Mouse (Mus musculus) neural tube, embryonic 12.5 days (tissue): ENCODE results near the gene Ahsa2. TPM values are rescaled to one million over a fixed set of nuclear protein-coding genes. Genes with fewer than 3 reads are reported as not detected.
A peak's percentile ranks its signal among the peaks of the same experiment; 100 is the strongest.
"Not testable (repeated sequence)": the region's sequence is repeated elsewhere in the genome, so short reads cannot be mapped to it uniquely, and the experiment has no call there.

Experiments used
- ATAC-seq: fragments of 200-750 bp; cut with Nextera tagmentation; 2 replicates; pipeline ENCODE4 v1.8.0; 2017; ENCODE audit warnings: low read depth, mild to moderate bottlenecking, moderate TSS enrichment, moderate library complexity; ENCODE audit not compliant: low FRiP score
- H3K27ac ChIP-seq: fragments of 300-500 bp; sonication (generic); 2 replicates; pipeline ENCODE4 v1.5.1; 2016
- H3K27me3 ChIP-seq: fragments of 300-500 bp; sonication (generic); replicated peaks from 2 replicates; pipeline ENCODE4 v1.6.1; 2016; ENCODE audit warnings: mild to moderate bottlenecking
- H3K36me3 ChIP-seq: fragments of 300-500 bp; sonication (generic); 2 replicates; pipeline ENCODE4 v1.6.1; 2016; ENCODE audit warnings: mild to moderate bottlenecking
- H3K4me1 ChIP-seq: fragments of 300-500 bp; sonication (generic); 2 replicates; pipeline ENCODE4 v1.6.1; 2016
- H3K4me2 ChIP-seq: fragments of 300-500 bp; sonication (generic); replicated peaks from 2 replicates; pipeline ENCODE4 v1.6.1; 2016; ENCODE audit warnings: mild to moderate bottlenecking
- H3K4me3 ChIP-seq: fragments of 300-500 bp; sonication (generic); 2 replicates; pipeline ENCODE4 v1.5.1; 2016
- H3K9ac ChIP-seq: fragments of 300-500 bp; sonication (generic); 2 replicates; pipeline ENCODE4 v1.6.1; 2016; ENCODE audit warnings: mild to moderate bottlenecking
- H3K9me3 ChIP-seq: fragments of 300-500 bp; sonication (generic); 2 replicates; pipeline ENCODE4 v1.6.1; 2016; ENCODE audit warnings: mild to moderate bottlenecking
- WGBS: fragments of 180-500 bp; shearing (Covaris S2); methylation state at CpG from one replicate; pipeline ENCODE4 v1.1.7; 2016; 5-methylcytosine and 5-hydroxymethylcytosine counted together
- polyA plus RNA-seq: library from polyadenylated mRNA; unstranded; fragments of >200 nt; fragmentation: Nextera tagmentation; extraction: Ambion mirVana; gene quantifications from 2 replicates; pipeline ENCODE4 v1.2.1, GENCODE M21; 2016

Gene Ahsa2
- 135 and 139 TPM in 2 replicates for polyA plus RNA-seq

- H3K27ac ChIP-seq, result peak within 1 kb of the TSS; percentile 92
- no peaks in the 10 kb centered on the region for H3K9me3 ChIP-seq
- H3K36me3 ChIP-seq, result peaks cover 24% of the 10 kb centered on the region
- 1% methylated on average over 64 of the region's 66 CpGs for WGBS
- H3K4me3 ChIP-seq, result peak within 1 kb of the TSS; percentile 76
- peak within 1 kb of the TSS; percentile 84 for H3K4me2 ChIP-seq
- ATAC-seq, result peak; percentile 95
- H3K9ac ChIP-seq, result peak within 1 kb of the TSS; percentile 93
- no peaks in the 10 kb centered on the region for H3K27me3 ChIP-seq
- H3K4me1 ChIP-seq, result peaks cover 24% of the 10 kb centered on the region
Measured at GRCm38 (mm10) chr11:23497718-23498509, at the start of gene Ahsa2. Ahsa2 (minus strand) TSS chr11:23498030.

GRCm38 (mm10) chr11:23537446-23537845, 39.6 kb upstream of the Ahsa2 start:
- Histone ChIP-seq H3K4me3 (no peak overlapping the region), H3K4me1 (no peaks in the 10 kb centered on the region), H3K27me3 (no peaks in the 10 kb centered on the region), H3K4me2 (no peak overlapping the region), H3K27ac (no peak overlapping the region), H3K36me3 (no peaks in the 10 kb centered on the region), H3K9ac (no peak overlapping the region), H3K9me3 (no peaks in the 10 kb centered on the region)
- 92% methylated on average over 2 of the region's 2 CpGs for WGBS
- ATAC-seq, result no peak

- Histone ChIP-seq H3K4me3 (no peak within 1 kb of the TSS), H3K9ac (no peak within 1 kb of the TSS), H3K4me1 (no peaks in the 10 kb centered on the region), H3K9me3 (no peaks in the 10 kb centered on the region), H3K4me2 (no peak within 1 kb of the TSS), H3K27me3 (no peaks in the 10 kb centered on the region), H3K27ac (no peak within 1 kb of the TSS), H3K36me3 (no peaks in the 10 kb centered on the region)
- ATAC-seq, result no peak
- 29% methylated on average over 5 of the region's 5 CpGs for WGBS
Measured at GRCm38 (mm10) chr11:23520473-23521205, 22.8 kb upstream of the Ahsa2 start, which contains the start of gene 1700093K21Rik. 1700093K21Rik (minus strand) TSS chr11:23521155.

GRCm38 (mm10) chr11:23518981-23519380, 21.2 kb upstream of the Ahsa2 start:
- WGBS, result 80% methylated on average over 3 of the region's 3 CpGs
- Histone ChIP-seq H3K4me3 (no peak overlapping the region), H3K36me3 (no peaks in the 10 kb centered on the region), H3K9me3 (no peaks in the 10 kb centered on the region), H3K27ac (no peak overlapping the region), H3K9ac (no peak overlapping the region), H3K4me2 (no peak overlapping the region), H3K4me1 (no peaks in the 10 kb centered on the region), H3K27me3 (no peaks in the 10 kb centered on the region)
- ATAC-seq, result no peak

- no peaks in the 10 kb centered on the region for H3K36me3 ChIP-seq
- H3K27ac ChIP-seq, result no peak overlapping the region
- ATAC-seq, result no peak
- H3K4me2 ChIP-seq, result no peak overlapping the region
- no peaks in the 10 kb centered on the region for H3K9me3 ChIP-seq
- no peaks in the 10 kb centered on the region for H3K27me3 ChIP-seq
- WGBS, result 76% methylated on average over 2 of the region's 2 CpGs
- H3K9ac ChIP-seq, result no peak overlapping the region
- no peaks in the 10 kb centered on the region; the same call in 1 of the 2 replicates for H3K4me1 ChIP-seq
- H3K4me3 ChIP-seq, result no peak overlapping the region
Measured at GRCm38 (mm10) chr11:23515315-23515714, 17.5 kb upstream of the Ahsa2 start.

GRCm38 (mm10) chr11:23514785-23515184, 17.0 kb upstream of the Ahsa2 start:
- not testable (repeated sequence) for ATAC-seq, H3K9me3 ChIP-seq, H3K27ac ChIP-seq, H3K9ac ChIP-seq, H3K4me3 ChIP-seq, H3K36me3 ChIP-seq, H3K4me1 ChIP-seq, H3K4me2 ChIP-seq, H3K27me3 ChIP-seq
- 43% methylated on average over 4 of the region's 4 CpGs for WGBS

- not testable (repeated sequence) for H3K27ac ChIP-seq, H3K9me3 ChIP-seq, H3K4me1 ChIP-seq, H3K4me2 ChIP-seq, H3K36me3 ChIP-seq, ATAC-seq, H3K4me3 ChIP-seq, H3K27me3 ChIP-seq, H3K9ac ChIP-seq
- 86% methylated on average over 5 of the region's 5 CpGs for WGBS
Measured at GRCm38 (mm10) chr11:23504801-23505200, 7.0 kb upstream of the Ahsa2 start.

- Histone ChIP-seq H3K27me3 (no peaks in the 10 kb centered on the region), H3K4me2 (peak overlapping the region; percentile 84), H3K36me3 (peaks cover 18% of the 10 kb centered on the region), H3K9me3 (no peaks in the 10 kb centered on the region), H3K27ac (no peak overlapping the region; the same call in 1 of the 2 replicates), H3K4me1 (peaks cover 24% of the 10 kb centered on the region), H3K9ac (peak overlapping the region; percentile 93), H3K4me3 (peak overlapping the region; percentile 76; the same call in 1 of the 2 replicates)
- 63% methylated on average over 5 of the region's 5 CpGs for WGBS
- ATAC-seq, result no peak
Measured at GRCm38 (mm10) chr11:23498609-23499008, 779 bp upstream of the Ahsa2 start.

- WGBS, result 0% methylated on average over 22 of the region's 22 CpGs
- H3K9ac ChIP-seq, result peak overlapping the region; percentile 93
- H3K4me3 ChIP-seq, result peak overlapping the region; percentile 76
- peak overlapping the region; percentile 84 for H3K4me2 ChIP-seq
- H3K27me3 ChIP-seq, result no peaks in the 10 kb centered on the region
- peak overlapping the region; percentile 92 for H3K27ac ChIP-seq
- peak; percentile 92 for ATAC-seq
- no peaks in the 10 kb centered on the region for H3K9me3 ChIP-seq
- peaks cover 24% of the 10 kb centered on the region for H3K4me1 ChIP-seq
- peaks cover 30% of the 10 kb centered on the region for H3K36me3 ChIP-seq
Measured at GRCm38 (mm10) chr11:23497335-23497717, 504 bp downstream of the Ahsa2 start.

- no peaks in the 10 kb centered on the region for H3K9me3 ChIP-seq
- H3K27ac ChIP-seq, result no peak overlapping the region
- peaks cover 36% of the 10 kb centered on the region for H3K36me3 ChIP-seq
- peak overlapping the region; percentile 93 for H3K9ac ChIP-seq
- WGBS, result 61% methylated on average over 6 of the region's 6 CpGs
- H3K4me2 ChIP-seq, result peak overlapping the region; percentile 84
- H3K4me3 ChIP-seq, result peak overlapping the region; percentile 76
- no peak for ATAC-seq
- H3K27me3 ChIP-seq, result no peaks in the 10 kb centered on the region
- H3K4me1 ChIP-seq, result peaks cover 24% of the 10 kb centered on the region
Measured at GRCm38 (mm10) chr11:23496661-23497060, 1.2 kb downstream of the Ahsa2 start.

GRCm38 (mm10) chr11:23495231-23495630, 2.6 kb downstream of the Ahsa2 start:
- Histone ChIP-seq H3K27ac (no peak overlapping the region), H3K4me1 (peaks cover 24% of the 10 kb centered on the region), H3K4me2 (peak overlapping the region; percentile 84; the same call in 1 of the 2 replicates), H3K9me3 (no peaks in the 10 kb centered on the region), H3K9ac (no peak overlapping the region), H3K36me3 (peaks cover 50% of the 10 kb centered on the region), H3K4me3 (no peak overlapping the region), H3K27me3 (no peaks in the 10 kb centered on the region)
- ATAC-seq, result no peak
- 85% methylated on average over 6 of the region's 6 CpGs for WGBS

GRCm38 (mm10) chr11:23492048-23492790, 5.6 kb downstream of the Ahsa2 start:
- H3K27ac ChIP-seq, result no peak overlapping the region
- no peak overlapping the region for H3K9ac ChIP-seq
- ATAC-seq, result no peak
- H3K9me3 ChIP-seq, result no peaks in the 10 kb centered on the region
- peaks cover 80% of the 10 kb centered on the region for H3K36me3 ChIP-seq
- H3K4me2 ChIP-seq, result no peak overlapping the region
- H3K27me3 ChIP-seq, result no peaks in the 10 kb centered on the region
- 87% methylated on average over 4 of the region's 4 CpGs for WGBS
- H3K4me3 ChIP-seq, result no peak overlapping the region
- H3K4me1 ChIP-seq, result peaks cover 24% of the 10 kb centered on the region
